Mouse (Mus musculus) adrenal gland, postnatal 14 days (tissue): ENCODE data around the gene Tada2b. TPM values are rescaled to one million over a fixed set of nuclear protein-coding genes. Genes with fewer than 3 reads are reported as not detected.

Experiments
- DNase-seq: peaks from one replicate; pipeline ENCODE4 v3.0.0; 2021; ENCODE audit warnings: mixed read lengths
- long read RNA-seq, 2 experiments: library from polyadenylated mRNA; stranded (forward); transcript quantifications; one replicate each; pipeline ENCODE4 v2.0.0; 2021
- total RNA-seq: library from RNA; stranded (reverse); gene quantifications from 2 replicates; pipeline ENCODE4 v1.2.3, GENCODE M21; 2021

The Tada2b gene
- total RNA-seq, result 36.4 and 37.6 TPM in 2 replicates
- long read RNA-seq, experiment 1, transcript Tada2b-201 (2 exons, 3,791 nt), result major isoform, 16 of 28 reads
- long read RNA-seq, experiment 1, partial matches to known transcripts, result 12 of 28 reads
- long read RNA-seq, experiment 1, other reads (novel, unspliced or antisense), result 0 of 28 reads
- long read RNA-seq, experiment 2, transcript Tada2b-201 (2 exons, 3,791 nt), result major isoform, 16 of 33 reads
- long read RNA-seq, experiment 2, partial matches to known transcripts, result 15 of 33 reads
- long read RNA-seq, experiment 2, other reads (novel, unspliced or antisense), result 2 of 33 reads

DNA sequence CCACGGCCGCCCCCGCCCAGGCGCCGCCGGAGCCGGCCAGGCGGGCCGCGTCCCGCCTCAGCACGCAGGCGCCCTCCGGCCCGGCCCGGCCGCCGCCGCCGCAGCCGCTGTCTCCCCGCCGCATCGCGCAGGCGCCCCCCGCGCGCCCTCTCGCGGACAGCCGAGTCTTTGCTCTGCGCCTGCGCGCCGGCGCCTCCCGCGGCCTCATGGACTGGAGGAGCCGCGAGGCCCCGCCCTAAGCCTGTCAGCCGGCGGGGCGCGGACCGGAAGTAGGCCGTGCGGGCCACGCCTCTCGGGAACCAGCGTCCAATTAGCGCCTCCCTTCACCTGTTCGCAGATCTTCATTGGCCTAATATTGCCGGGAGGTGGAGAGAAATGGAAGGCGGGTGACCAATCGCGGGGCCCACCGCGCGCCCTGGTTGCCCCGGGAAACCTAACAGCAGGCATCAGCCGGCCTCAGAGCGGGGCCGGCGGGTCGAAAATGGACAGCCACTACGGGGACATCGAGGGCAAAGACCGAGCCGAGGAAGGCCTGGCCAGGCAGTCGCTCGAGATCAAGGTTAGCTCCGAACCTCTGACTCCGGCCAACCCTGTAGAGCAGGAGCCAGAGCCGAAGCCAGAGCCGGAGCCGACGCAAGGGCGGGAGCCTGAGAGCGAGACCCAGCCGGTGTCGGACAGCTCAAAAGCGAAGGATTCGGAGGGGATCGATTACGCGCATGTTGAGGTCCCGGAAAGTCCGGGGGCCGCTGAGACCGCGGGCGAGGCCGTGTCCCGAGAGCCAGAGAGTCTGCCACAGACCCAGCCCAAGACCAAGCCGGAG, at the start of gene Tada2b, which contains the start of gene Ccdc96:
Gene Tada2b, minus strand, starts transcription at position 115 of the 820 bp plus-strand sequence.
Gene Ccdc96, plus strand, starts transcription at position 418 of the 820 bp plus-strand sequence.
- DNase-seq, result peak; percentile 99

DNA sequence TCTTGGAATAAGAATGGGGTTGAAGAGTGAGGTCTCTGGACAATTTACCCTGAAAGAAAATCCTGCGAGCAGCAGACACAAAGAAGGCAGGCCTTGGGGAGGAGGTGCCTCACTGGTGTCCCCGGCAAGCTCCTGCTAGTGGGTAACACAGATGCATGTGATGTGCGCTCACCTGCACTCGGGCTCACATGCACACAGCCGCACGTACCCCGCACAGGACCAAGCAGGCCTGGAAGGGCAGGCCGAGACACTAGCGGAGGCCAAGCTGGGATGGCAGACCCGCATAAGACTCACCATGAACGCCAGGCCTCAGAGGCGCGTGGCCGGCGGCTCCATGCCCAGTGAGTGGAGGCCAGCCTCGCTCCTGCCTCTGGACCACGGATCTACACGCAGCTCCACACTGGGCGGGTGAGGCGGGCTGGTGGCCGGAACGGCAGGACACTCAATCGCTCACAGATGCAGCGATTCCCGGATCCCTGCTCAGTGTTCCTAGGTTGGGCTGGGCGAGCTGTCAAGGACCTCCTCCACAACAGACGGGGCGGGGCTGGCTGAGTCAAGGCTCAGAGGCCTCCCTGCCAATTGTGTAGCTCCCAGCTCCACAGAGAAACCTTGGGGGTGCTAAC, 46.2 kb upstream of the Tada2b start:
- peak; percentile 98 for DNase-seq

DNA sequence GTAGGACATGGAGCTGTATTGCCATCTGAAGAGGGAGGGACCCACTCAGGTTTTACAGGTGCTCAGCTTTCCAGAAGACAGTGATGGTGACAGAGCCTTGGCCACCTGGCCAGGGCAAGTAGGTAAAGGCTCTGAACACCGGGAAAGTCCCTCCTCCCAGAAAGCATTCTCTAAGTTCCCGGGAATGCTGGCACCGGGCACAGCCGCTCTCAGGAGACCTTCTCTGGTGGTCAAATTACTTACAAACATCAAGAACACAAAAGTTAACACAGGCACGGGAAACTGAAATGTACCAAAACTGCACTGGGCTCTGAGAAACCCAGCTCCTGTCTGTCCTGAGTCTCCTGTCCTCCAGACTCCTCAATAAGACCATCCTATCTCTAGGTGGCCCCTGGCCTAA, 45.6 kb upstream of the Tada2b start:
- DNase-seq, result no peak

DNA sequence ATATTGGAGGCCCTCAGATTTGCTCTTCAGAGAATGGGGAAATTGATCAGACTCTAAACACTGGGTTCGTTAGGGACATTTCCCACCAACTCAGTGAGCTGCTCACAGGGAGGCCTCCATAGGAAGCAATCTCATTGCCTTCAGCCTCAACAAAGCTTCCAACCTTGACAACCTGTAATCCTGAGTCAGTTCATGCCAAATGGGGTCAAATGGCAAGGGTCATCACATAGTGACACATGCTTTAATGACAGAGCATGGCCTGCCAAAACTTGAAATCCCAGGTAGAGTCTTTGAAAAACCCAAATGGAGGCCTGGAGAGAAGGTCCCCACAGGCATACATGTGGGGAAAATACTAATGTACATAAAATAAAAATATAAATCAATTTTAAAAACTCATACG, 42.8 kb upstream of the Tada2b start:
- DNase-seq, result no peak

DNA sequence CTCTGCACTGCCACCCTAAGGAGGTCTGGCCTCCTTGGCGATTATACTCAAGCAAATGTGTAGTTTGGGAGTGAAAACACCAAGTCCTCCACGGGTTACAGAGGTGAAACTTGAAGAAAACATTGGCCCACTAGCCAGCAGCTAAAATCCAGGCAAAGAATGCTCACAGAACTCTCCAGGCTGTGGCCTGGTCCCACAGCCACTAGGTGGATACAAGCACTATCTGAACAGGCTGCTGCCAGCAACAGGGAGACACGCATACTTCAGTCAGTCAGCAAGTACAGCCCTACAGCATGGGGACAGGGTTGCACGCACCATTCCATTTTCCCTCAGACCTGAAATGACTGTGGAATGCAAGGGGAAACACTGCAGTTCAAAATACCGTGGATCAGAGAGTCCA, 42.2 kb upstream of the Tada2b start:
- peak; percentile 46 for DNase-seq

DNA sequence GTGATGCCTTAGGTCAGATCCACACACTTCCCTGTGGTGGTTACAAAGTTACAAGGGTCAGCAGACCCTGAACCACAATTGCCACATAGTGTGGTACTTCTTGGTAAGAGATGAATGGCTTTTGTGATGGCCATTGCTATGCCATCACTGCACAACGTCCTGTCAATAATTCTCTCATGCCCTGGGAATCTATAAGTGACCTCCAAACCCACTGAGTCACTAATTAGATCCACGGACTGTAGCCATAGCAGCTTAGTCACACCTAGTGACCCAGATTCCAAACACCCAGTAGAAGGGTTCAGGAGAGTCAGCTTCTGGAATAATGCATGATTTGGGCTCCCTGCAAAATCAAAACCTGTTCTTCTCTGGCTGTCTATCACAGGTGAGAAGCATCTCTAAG, 41.1 kb upstream of the Tada2b start:
- DNase-seq, result no peak

DNA sequence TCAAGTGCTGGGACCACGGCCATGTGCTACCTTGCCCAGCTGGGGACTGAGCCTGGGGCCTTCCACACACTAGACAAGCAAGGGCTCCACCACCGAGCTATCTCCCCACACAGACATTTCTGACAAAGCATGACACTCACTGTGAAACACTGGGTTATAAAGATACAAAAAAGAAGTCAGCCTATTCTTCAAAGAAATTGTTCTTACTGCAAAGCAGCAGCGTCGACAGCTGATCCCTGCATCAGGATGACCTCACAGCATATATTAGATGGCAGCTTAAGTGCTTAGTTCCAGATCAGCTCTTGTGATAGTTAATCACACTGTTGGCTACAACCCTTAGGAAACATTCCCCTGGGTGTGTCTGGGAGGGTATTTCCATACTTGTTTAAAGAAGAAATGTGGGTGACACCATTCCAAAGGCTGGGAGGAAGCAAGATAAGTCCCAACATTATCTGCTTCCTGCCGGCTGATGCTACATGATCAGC, 39.2 kb upstream of the Tada2b start:
- no peak for DNase-seq

DNA sequence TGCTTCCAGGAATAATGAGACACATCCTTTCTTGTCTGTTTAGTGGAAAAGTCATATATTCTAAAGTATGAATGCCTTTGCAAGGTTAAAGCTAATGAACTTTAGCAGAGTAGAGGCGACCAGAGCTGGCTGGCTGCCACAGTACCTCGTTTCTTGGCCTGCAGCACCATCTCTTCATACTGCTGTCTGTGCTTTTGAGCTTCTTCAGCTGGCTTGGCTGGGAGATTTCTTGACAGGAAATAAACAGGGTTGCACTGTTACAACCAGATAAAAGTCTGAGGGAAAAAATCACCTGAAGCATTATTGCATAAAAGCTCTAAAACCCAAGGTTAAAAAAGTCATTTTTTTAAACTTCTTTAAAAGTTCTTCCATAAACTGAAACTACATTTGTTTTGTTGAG, 38.7 kb upstream of the Tada2b start:
- DNase-seq, result no peak

DNA sequence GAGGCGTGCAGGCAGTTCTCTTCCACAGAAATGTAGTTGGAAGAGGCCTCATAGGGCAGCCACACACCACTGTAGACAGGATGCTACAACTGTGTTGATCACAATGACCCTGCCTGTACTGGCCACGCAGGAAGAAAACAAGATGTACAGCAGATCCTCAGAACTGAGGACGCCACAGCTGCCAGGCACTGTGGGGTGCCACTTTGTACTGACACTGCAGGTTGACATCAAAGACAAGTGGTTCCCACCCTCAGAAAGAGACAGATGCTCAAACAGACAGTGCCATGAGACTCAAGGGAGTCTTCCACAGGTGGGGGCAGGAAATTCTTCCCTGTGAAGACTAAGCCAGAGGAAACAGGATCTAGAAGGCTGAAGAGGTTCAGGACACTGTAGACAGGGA, 35.7 kb upstream of the Tada2b start:
- DNase-seq, result no peak

DNA sequence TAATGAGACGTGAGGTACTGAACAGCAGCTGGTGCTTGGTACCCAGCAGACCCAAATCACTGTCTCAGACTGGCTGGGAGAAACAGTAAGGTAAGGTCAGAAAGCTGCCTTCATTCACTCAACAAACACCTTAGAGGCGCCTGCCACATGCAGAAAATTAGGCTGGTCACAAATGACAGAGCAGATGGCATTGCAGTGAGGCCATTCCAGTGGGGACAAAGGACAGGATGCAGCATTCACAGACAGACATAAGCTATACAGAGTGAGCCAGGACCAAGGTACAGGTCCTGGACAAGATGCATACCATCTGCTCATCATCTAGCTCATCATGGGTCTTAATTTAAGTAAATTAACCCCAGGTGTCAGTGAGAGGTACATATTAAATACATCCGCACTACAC, 33.5 kb upstream of the Tada2b start:
- no peak for DNase-seq

DNA sequence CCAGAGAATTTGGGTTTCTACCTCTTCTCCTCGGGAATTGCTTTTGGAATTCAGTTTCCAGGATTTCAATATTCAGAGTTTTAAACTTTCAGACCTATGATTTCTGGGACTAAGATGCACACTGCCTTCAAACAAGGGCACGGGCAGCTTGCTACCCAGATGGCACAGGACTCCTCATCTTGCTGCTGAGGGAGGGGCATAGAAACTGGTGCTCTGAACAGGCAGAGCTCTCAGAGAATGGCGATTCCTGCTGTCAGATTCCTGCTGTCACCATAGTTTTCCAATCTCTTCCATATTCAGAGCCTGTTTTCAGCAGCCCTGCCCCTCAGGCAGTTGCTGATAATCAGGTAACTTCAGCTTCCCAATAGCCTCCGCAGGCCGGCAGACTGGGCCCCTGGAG, 31.5 kb upstream of the Tada2b start:
- DNase-seq, result no peak

DNA sequence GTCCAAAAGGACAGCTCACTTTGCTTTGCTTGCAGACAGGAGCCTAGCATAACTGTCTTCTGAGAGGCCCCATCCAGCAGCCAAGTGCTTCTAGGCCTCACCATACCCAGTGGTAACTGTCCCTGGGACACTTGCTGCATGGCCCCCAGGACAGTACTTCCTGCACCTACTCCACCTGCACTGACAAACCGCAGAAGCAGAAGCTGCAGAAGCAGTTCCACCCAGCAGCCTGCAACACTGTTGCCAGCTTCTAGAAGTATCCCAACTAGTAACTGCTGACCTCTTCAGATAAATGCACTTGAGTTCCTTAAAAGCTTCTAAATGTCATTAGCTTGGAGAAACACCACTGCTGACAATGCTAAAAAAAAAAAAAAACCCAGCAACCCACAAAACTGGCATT, 31.0 kb upstream of the Tada2b start:
- no peak for DNase-seq

DNA sequence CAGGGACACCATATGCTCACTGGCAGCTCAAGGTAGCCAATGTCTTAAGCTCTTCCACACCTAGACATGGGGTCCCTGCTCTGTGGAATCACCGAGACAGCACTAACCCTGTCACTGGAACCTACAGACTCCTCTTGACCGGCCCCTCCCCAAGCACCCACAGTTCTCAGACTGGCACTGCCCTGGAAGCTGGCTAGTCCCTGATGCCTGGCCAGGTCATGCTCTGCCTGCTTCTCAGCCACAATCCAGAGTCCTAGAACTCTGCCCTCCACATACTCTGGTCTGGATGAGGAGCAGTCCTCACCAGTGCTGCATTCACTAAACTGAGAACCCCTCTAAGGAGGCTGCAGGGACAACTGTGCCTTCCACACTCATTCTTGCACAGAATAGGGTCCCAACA, 26.9 kb upstream of the Tada2b start:
- no peak for DNase-seq

DNA sequence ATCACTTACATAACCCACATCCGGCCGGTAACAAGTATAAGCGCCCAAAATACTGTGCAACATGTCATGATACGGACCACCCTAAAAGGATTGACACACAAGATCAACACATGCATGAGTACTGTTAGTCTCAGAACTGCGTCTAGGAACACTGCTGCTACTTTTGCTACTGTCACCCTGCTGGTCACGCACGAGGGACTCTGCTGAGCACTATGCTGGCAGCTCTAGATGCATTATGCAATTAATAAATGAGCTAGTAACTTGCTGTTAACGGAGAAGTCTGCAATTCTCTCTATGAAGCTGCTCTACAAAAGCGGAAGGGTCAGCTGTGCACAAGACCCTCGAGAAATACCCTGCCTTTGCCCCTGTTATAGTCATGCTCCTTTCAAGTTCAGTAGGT, 24.3 kb upstream of the Tada2b start:
- no peak for DNase-seq

DNA sequence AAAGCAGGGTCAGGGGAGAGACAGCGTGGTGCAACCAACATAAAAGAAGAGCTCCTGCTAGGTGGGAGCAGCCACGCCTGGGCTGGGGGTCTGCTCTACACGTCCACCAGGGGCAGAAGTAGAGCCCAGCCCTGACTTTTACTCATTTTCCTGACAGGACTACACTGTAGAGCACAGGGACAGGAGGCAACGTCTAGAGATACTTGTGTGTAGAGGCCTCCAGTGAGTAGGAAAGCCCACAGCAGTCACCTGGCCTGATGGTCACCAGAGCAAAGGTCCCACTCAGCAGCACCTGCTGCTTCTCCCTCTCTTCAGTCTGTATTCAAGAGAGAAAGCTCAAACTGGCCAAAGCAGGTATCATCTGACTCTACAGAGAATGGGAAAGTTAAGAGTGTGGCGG, 21.6 kb upstream of the Tada2b start:
- DNase-seq, result no peak

DNA sequence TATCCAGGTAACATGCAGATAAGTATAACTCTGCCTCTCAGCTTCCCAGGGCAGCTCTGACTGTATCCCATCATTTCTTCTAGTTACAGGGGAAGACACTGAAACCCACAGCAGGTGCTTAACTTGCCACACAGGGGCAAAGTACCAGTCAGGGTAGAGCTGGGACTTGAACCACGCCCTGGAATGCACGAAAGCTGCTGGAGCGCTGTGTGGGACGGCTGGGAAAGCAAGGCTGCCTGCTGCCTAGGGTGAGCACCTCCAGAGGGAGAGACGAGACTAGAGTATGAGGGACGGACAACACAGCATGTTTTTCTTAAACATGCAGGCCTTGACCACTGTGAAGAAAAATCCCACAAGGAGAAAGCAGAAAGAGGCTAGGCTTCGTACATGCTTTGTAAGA, 21.1 kb upstream of the Tada2b start:
- no peak for DNase-seq

DNA sequence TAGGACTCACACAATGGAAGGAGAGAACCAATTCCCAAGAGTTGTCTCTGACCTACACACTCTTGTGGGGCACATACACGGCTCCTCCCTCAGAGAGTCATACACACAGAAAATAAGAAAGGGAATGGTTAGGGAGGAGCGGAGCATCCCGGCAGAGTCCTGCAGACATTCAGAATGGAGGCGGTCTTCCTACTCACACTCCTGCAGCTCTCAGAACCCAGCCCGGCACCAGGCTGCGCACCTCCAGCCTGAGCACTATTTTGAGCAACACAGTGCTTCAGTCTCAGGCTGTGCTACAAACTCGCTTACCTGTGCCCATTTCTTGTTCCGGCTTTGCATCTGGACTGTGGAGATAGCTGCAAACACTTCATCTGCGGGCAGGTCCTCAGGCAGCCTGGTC, 10.6 kb upstream of the Tada2b start:
- no peak for DNase-seq

DNA sequence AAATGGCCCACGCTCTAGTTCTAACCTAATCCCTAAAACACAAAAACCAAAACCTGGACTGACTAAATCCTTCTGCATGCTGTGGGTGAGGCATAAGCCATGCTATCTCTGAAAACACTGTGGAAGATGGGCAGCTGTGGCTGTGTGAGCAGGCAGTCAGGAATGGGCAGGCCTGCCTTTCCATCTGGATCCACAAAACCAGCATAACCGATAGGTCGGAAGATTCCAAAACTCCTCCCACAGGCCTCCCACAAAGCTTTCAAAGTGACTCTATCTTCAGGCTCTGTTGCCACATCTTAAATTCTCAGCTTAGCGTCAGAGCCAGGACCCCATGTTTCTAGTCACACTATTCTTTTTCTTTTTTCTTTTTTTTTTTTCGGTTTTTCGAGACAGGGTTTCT, 9.8 kb upstream of the Tada2b start:
- no peak for DNase-seq

DNA sequence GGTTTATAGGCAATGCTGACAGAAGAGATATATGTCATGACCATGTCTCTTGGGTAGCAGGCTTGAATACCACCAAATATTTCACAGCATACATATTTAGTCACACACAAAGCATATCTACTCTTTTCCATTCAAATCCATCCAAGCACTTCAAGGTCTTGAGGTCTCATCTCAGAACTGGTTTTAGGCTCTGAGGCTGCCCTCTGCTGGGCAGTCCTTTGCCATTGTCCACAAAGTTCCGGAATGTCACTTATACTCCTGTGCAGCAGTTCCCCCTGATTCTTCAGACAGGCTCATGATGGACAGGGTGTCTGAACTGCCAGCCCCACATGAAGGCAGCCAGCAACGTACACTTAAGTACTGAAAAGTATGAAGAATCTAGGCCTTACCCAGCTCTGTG, 5.1 kb upstream of the Tada2b start:
- DNase-seq, result peak; percentile 69

DNA sequence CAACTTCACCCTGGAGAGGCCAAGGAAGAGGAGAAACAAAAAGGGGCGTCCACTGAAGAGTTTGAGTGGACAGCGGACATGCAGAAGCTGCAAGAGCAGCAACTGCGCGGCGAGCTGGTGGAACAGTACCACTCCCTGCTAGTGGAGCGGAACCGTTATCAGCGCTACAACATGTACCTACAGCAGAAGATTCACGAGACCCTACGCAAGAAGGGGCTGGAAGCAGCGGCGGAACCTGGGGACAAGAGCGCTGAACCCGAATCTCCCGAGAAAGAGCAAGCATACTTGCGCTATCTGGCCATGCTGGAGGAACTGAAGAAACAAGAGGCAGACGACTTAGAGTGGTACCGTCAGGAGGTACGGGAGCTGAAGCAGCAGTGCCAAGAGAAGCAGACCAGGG, 1.2 kb upstream of the Tada2b start:
- DNase-seq, result no peak

DNA sequence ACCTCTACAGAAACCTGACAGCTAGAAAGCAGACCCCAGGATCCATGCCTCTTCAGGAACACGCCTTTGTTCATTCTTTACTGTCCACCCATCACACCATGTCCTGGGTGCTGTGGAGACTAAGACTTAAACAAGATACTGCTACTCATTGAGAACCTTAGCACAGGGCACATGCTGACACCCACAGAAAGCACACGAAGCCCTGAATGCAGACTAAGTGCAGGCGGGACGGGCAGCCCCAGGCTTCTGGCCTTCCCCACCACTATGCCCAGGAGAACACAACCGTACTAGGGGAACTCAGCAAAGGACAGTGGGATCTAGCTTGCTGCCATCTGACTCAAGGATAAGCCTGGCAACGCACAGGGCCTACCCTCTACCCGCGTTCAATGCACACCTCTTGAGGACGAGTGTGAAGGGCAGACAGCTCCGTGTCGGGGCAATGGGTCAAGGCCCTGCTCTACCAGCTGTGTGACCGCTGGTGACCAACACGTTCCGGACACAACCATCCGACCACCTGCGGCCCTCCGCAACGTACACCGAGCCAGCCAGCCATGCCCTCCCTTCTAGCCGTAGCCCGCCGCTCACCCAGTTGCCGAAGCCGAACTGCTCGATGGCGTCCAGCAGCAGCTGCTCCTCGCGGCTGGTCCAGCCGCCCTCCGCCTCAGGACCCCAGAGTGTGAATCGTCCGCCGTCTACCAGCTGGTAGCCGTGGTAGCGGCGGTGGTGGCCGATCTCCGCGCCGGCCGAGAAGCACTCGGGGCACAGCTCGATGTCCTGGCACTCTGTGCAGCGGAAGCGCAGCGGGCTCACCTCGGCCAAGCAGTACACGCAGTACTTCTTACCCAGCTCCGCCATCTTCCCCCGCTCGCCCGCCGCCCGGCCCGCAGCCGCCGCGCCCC, 633 bp downstream of the Tada2b start:
- DNase-seq, result peak; percentile 70

DNA sequence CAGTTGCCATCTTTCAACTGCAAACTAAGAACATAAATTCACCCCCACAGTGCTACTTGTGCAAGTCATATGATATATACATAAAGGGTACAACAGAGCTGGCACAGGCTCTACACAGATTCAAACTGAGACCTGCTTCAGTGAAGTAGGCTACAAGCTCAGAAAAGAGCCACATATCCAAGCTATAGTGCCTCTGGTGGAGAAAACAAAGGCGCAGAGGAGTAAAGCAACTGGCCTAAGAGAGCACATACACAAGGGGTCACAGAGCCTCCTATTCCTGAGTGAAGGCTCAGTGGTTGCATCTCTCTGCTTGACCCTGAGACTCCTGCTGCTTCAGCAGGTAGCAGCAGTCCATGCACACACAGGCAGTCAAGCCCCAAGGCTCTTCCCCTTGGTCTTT, 3.0 kb downstream of the Tada2b start:
- DNase-seq, result no peak
